Mouse (Mus musculus) limb, embryonic 14.5 days (tissue): Measurements from ENCODE around the gene Tor1a. TPM values are rescaled to one million over a fixed set of nuclear protein-coding genes. Genes with fewer than 3 reads are reported as not detected.
"Not testable (repeated sequence)": the region's sequence is repeated elsewhere in the genome, so short reads cannot be mapped to it uniquely, and the experiment has no call there.

ENCODE experiments used
- ATAC-seq: fragments of 200-750 bp; cut with Nextera tagmentation; 2 replicates; pipeline ENCODE4 v1.8.0; 2017; ENCODE audit warnings: low read depth, moderate number of reproducible peaks, moderate TSS enrichment; ENCODE audit not compliant: low FRiP score
- DNase-seq: peaks from one replicate; pipeline ENCODE4 v3.0.0-alpha.2; 2015; ENCODE audit warnings: low spot score
- H3K27ac ChIP-seq: fragments of 300-500 bp; sonication (generic); replicated peaks from 2 replicates; pipeline ENCODE4 v1.5.1; 2014; ENCODE audit warnings: low read depth, mild to moderate bottlenecking, low read length, moderate library complexity, mixed read lengths
- H3K27me3 ChIP-seq: fragments of 300-500 bp; sonication (generic); 2 replicates; pipeline ENCODE4 v1.6.1; 2014; ENCODE audit warnings: low read length, mixed read lengths; ENCODE audit not compliant: control insufficient read depth, insufficient read depth
- H3K36me3 ChIP-seq: fragments of 300-500 bp; sonication (generic); 2 replicates; pipeline ENCODE4 v1.6.1; 2014; ENCODE audit warnings: mild to moderate bottlenecking, low read length, moderate library complexity, mixed read lengths; ENCODE audit not compliant: control insufficient read depth, insufficient read depth
- H3K4me1 ChIP-seq: fragments of 300-500 bp; sonication (generic); 2 replicates; pipeline ENCODE4 v1.6.1; 2014; ENCODE audit warnings: antibody characterized with exemption, low read length, mixed read lengths; ENCODE audit not compliant: control insufficient read depth, insufficient read depth
- H3K4me2 ChIP-seq: fragments of 300-500 bp; sonication (generic); replicated peaks from 2 replicates; pipeline ENCODE4 v1.6.1; 2014; ENCODE audit warnings: low read depth, mild to moderate bottlenecking, low read length, moderate library complexity; ENCODE audit not compliant: severe bottlenecking
- H3K4me3 ChIP-seq: fragments of 300-500 bp; sonication (generic); replicated peaks from 2 replicates; pipeline ENCODE4 v1.5.1; 2014; ENCODE audit warnings: low read length
- H3K9ac ChIP-seq: fragments of 300-500 bp; sonication (generic); 2 replicates; pipeline ENCODE4 v1.6.1; 2014; ENCODE audit warnings: mild to moderate bottlenecking, low read depth, low read length, moderate library complexity; ENCODE audit not compliant: severe bottlenecking
- H3K9me3 ChIP-seq: fragments of 300-500 bp; sonication (generic); 2 replicates; pipeline ENCODE4 v1.6.1; 2016; ENCODE audit warnings: low read length; ENCODE audit not compliant: control insufficient read depth
- POLR2A ChIP-seq: fragments of 200-500 bp; IDR thresholded peaks from 2 replicates; pipeline ENCODE4 v1.8.0; 2012; ENCODE audit warnings: inconsistent platforms, mild to moderate bottlenecking, moderate library complexity, borderline replicate concordance; ENCODE audit not compliant: insufficient read depth, insufficient read length; ENCODE audit errors: extremely low read depth
- WGBS: fragments of 180-500 bp; shearing (Covaris S2); extraction: QIAGEN DNeasy Blood & Tissue Kit; methylation state at CpG from one replicate; pipeline ENCODE4 v1.1.7; 2014; 5-methylcytosine and 5-hydroxymethylcytosine counted together
- polyA plus RNA-seq, 2 experiments: library from polyadenylated mRNA; depleted of rRNA in 1 of 2; stranded (reverse) in 1 of 2; unstranded in 1 of 2; fragments of >200 nt; fragmentation: Nextera tagmentation in 1 of 2; extraction: Ambion mirVana in 1 of 2; gene quantifications; 2 replicates each; pipeline versions ENCODE4 v1.2.1 to v1.2.3; 2012 to 2014

Gene Tor1a
- polyA plus RNA-seq, 2 experiments, result 66.6 to 70.6 TPM

DNA sequence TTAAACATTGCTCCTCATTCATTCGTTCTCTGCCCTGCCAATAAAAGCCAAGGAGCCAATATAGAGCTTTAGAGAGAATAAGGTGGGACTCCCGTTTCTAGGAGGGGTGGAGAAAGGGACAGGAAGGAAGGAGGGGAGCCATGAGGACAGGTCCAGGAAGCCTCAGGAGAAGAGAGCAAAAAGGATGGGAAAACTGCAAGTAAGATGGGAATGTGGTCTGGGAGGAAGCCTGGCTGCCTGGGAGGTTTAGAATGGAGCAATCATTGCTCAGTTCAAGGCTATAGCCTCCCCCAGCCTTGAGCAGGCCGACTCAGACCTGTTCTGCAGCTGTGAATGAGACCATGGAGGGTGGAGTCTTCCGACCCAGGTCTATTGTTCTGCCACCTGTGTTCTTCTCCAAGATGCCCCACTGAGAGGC, 29.1 kb downstream of the Tor1a start:
- Histone ChIP-seq H3K36me3 (no peaks in the 10 kb centered on the region), H3K4me1 (no peaks in the 10 kb centered on the region), H3K27me3 (no peaks in the 10 kb centered on the region), H3K4me2 (no peak overlapping the region), H3K4me3 (no peak overlapping the region), H3K9ac (no peak overlapping the region), H3K9me3 (no peaks in the 10 kb centered on the region), H3K27ac (no peak overlapping the region)
- 41% methylated on average over 4 of the region's 4 CpGs for WGBS
- no peak for DNase-seq
- ATAC-seq, result no peak
- TF ChIP-seq POLR2A, result no peak

DNA sequence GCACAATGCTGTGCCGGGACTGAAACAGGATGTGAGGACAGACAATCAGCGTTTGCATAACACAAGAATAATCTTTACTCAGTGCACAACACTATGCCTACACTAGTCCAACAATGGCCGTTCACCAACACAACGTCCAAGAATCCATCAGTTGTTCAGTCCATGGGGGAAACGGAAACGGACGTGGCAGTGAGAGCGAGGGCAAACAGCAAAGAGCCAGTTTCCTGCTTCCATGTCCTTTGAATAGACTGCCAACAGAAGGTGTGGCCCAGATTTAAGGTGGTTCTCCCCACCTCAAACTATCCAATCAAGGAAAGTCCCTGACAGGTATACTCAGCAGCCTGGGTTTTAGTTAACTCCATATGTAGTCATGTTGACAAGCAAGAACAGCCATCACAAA, 30.0 kb downstream of the Tor1a start:
- H3K4me1 ChIP-seq, result no peaks in the 10 kb centered on the region
- ATAC-seq (no peak), DNase-seq (no peak)
- H3K4me2 ChIP-seq, result no peak overlapping the region
- TF ChIP-seq POLR2A, result no peak
- WGBS, result 79% methylated on average over 8 of the region's 8 CpGs
- no peak overlapping the region for H3K9ac ChIP-seq
- no peak overlapping the region for H3K27ac ChIP-seq
- H3K4me3 ChIP-seq, result no peak overlapping the region
- H3K36me3 ChIP-seq, result no peaks in the 10 kb centered on the region
- no peaks in the 10 kb centered on the region for H3K9me3 ChIP-seq
- no peaks in the 10 kb centered on the region for H3K27me3 ChIP-seq

DNA sequence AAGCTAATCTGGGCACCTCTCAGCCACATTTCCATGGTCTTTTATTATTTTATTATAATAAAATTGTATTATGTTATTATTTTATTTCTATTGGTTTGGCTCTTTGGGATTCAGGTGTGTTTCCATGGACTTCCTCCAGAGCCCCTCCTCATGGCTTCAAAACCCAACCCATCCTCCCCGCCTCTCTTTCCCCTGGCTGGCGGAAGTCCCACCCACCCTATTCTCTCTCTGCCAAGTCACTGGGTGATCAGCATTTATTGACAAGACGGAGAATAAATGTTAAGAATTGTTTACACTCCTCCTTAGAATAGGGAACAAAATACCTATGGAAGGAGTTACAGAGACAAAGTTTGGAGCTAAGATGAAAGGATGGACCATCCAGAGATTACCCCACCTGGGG, 30.9 kb downstream of the Tor1a start:
- H3K36me3 ChIP-seq, result no peaks in the 10 kb centered on the region
- H3K4me1 ChIP-seq, result no peaks in the 10 kb centered on the region
- no peaks in the 10 kb centered on the region for H3K27me3 ChIP-seq
- H3K9ac ChIP-seq, result no peak overlapping the region
- no peak overlapping the region for H3K4me3 ChIP-seq
- ATAC-seq (no peak), DNase-seq (no peak)
- H3K27ac ChIP-seq, result no peak overlapping the region
- TF ChIP-seq POLR2A, result no peak
- no peak overlapping the region for H3K4me2 ChIP-seq
- WGBS, result 68% methylated on average over 3 of the region's 3 CpGs
- no peaks in the 10 kb centered on the region for H3K9me3 ChIP-seq

DNA sequence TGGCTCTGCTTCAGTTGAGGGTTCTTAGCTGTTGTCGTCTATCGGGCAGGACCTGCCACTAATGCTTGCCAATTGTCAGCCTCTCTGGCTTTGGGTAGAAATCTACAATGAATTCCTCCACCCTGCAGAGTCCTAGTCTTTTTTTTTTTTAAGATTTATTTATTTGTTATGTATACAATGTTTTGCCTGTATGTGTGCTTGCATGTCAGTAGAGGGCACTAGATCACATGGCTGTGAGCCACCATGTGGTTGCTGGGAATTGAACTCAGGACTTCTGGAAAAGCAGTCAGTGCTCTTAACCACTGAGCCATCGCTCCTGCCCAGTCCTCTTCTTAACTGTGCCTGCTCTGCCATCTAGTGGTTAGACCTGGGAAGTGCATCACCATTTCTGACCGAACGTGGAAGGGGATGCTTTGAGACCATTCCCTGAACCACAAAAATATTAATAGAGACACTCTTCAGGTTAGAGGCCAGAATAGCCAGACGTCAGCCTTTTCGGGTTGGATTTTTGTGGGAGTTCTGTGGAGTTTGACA, 33.7 kb downstream of the Tor1a start:
- DNase-seq (peak; percentile 64), ATAC-seq (no peak)
- H3K9ac ChIP-seq, result no peak overlapping the region
- H3K4me2 ChIP-seq, result no peak overlapping the region
- 21% methylated on average over 7 of the region's 7 CpGs for WGBS
- H3K36me3 ChIP-seq, result no peaks in the 10 kb centered on the region
- no peaks in the 10 kb centered on the region for H3K27me3 ChIP-seq
- H3K9me3 ChIP-seq, result no peaks in the 10 kb centered on the region
- peaks cover 10% of the 10 kb centered on the region for H3K4me1 ChIP-seq
- no peak overlapping the region for H3K4me3 ChIP-seq
- no peak for TF ChIP-seq POLR2A
- H3K27ac ChIP-seq, result no peak overlapping the region

DNA sequence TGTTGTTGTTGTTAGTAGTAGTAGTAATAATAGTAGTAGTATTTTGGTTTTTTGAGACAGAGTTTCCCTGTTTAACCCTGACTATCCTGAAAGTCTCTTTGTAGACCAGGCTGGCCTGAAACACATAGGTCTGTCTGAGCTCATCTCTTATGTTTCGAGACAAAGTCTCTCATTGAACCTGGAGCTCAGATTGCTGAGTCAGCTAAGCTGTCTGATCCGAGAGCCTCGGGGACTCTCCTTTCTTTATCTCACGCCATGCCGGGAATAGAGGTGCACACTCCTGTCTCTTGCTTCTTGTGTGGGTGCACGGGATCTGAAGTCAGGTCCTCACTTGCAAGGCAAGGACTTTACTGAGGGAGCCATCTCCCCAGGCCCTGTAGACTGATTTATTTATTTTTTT, 34.7 kb downstream of the Tor1a start:
- H3K9me3 ChIP-seq, result no peaks in the 10 kb centered on the region
- no peak for TF ChIP-seq POLR2A
- peaks cover 11% of the 10 kb centered on the region for H3K4me1 ChIP-seq
- H3K27ac ChIP-seq, result no peak overlapping the region
- ATAC-seq (no peak), DNase-seq (no peak)
- no peak overlapping the region for H3K9ac ChIP-seq
- no peak overlapping the region for H3K4me3 ChIP-seq
- 84% methylated on average over 6 of the region's 6 CpGs for WGBS
- H3K36me3 ChIP-seq, result no peaks in the 10 kb centered on the region
- H3K4me2 ChIP-seq, result no peak overlapping the region
- H3K27me3 ChIP-seq, result no peaks in the 10 kb centered on the region

DNA sequence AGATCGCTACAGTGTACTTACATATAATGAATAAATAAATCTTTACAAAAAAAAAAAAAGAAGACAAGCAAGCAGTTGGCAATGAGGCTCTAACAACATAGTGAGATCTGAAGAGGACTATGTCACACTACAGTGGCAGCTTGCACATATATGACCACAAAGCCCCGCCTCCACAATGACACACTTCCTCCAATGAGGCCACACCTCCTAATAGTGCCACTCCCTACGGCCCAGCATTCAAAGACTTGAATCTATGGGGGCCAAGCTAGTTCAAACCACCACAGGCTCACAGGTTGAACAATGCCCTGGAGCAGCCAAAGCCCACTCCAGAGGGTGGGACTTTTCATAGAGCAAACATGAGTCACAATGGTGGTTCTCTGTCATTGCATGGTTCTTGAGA, 35.8 kb downstream of the Tor1a start:
- no peak for TF ChIP-seq POLR2A
- H3K4me2 ChIP-seq, result no peak overlapping the region
- DNase-seq (no peak), ATAC-seq (no peak)
- H3K27me3 ChIP-seq, result no peaks in the 10 kb centered on the region
- WGBS, result 83% methylated on average over 3 of the region's 3 CpGs
- no peak overlapping the region for H3K27ac ChIP-seq
- H3K4me1 ChIP-seq, result peaks cover 11% of the 10 kb centered on the region
- no peaks in the 10 kb centered on the region for H3K9me3 ChIP-seq
- H3K4me3 ChIP-seq, result no peak overlapping the region
- H3K36me3 ChIP-seq, result no peaks in the 10 kb centered on the region
- no peak overlapping the region for H3K9ac ChIP-seq

DNA sequence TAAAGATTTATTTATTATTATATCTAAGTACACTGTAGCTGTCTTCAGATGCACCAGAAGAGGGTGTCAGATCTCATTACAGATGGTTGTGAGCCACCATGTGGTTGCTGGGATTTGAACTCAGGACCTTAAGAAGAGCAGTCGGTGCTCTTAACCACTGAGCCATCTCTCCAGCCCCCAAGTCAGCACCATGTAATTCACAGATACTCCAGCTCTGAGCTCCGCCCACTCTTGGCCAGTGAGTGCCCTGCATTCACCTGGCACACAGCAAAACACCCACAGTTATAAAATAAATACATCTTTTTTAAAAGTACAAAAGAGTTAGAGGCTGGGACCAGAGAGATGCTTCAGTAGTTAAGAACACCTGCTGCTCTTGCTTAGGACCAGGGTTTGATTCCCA, 36.9 kb downstream of the Tor1a start:
- H3K9ac ChIP-seq, H3K27me3 ChIP-seq, ATAC-seq, H3K27ac ChIP-seq, H3K9me3 ChIP-seq, H3K4me2 ChIP-seq, H3K4me3 ChIP-seq, DNase-seq, H3K36me3 ChIP-seq: not testable (repeated sequence)
- H3K4me1 ChIP-seq, result peaks cover 11% of the 10 kb centered on the region
- 84% methylated on average over 2 of the region's 2 CpGs for WGBS
